Mouse (Mus musculus) midbrain, embryonic 12.5 days (tissue): ENCODE data around the gene Wfs1. TPM values are rescaled to one million over a fixed set of nuclear protein-coding genes. Genes with fewer than 3 reads are reported as not detected.

Experiments
- ATAC-seq: fragments of 200-750 bp; cut with Nextera tagmentation; 2 replicates; pipeline ENCODE4 v1.8.0; 2017; ENCODE audit warnings: low read depth, moderate TSS enrichment, moderate library complexity; ENCODE audit not compliant: low FRiP score
- H3K27ac ChIP-seq: fragments of 300-500 bp; sonication (generic); replicated peaks from 2 replicates; pipeline ENCODE4 v1.5.1; 2016; ENCODE audit warnings: mild to moderate bottlenecking
- H3K27me3 ChIP-seq: fragments of 300-500 bp; sonication (generic); 2 replicates; pipeline ENCODE4 v1.6.1; 2016; ENCODE audit warnings: mild to moderate bottlenecking
- H3K36me3 ChIP-seq: fragments of 300-500 bp; sonication (generic); 2 replicates; pipeline ENCODE4 v1.6.1; 2016
- H3K4me1 ChIP-seq: fragments of 300-500 bp; sonication (generic); 2 replicates; pipeline ENCODE4 v1.6.1; 2016
- H3K4me2 ChIP-seq: fragments of 300-500 bp; sonication (generic); replicated peaks from 2 replicates; pipeline ENCODE4 v1.6.1; 2016; ENCODE audit warnings: mild to moderate bottlenecking, moderate library complexity
- H3K4me3 ChIP-seq: fragments of 300-500 bp; sonication (generic); 2 replicates; pipeline ENCODE4 v1.5.1; 2016; ENCODE audit warnings: mild to moderate bottlenecking
- H3K9ac ChIP-seq: fragments of 300-500 bp; sonication (generic); replicated peaks from 2 replicates; pipeline ENCODE4 v1.6.1; 2016; ENCODE audit warnings: mild to moderate bottlenecking, moderate library complexity
- H3K9me3 ChIP-seq: fragments of 300-500 bp; sonication (generic); 2 replicates; pipeline ENCODE4 v1.6.1; 2016; ENCODE audit warnings: mild to moderate bottlenecking
- WGBS: fragments of 180-500 bp; shearing (Covaris S2); methylation state at CpG from one replicate; pipeline ENCODE4 v1.1.7; 2016; 5-methylcytosine and 5-hydroxymethylcytosine counted together
- polyA plus RNA-seq: library from polyadenylated mRNA; unstranded; fragments of >200 nt; fragmentation: Nextera tagmentation; extraction: Ambion mirVana; gene quantifications from 2 replicates; pipeline ENCODE4 v1.2.1, GENCODE M21; 2016

Gene Wfs1
- polyA plus RNA-seq = 7.2 and 7.9 TPM in 2 replicates

DNA sequence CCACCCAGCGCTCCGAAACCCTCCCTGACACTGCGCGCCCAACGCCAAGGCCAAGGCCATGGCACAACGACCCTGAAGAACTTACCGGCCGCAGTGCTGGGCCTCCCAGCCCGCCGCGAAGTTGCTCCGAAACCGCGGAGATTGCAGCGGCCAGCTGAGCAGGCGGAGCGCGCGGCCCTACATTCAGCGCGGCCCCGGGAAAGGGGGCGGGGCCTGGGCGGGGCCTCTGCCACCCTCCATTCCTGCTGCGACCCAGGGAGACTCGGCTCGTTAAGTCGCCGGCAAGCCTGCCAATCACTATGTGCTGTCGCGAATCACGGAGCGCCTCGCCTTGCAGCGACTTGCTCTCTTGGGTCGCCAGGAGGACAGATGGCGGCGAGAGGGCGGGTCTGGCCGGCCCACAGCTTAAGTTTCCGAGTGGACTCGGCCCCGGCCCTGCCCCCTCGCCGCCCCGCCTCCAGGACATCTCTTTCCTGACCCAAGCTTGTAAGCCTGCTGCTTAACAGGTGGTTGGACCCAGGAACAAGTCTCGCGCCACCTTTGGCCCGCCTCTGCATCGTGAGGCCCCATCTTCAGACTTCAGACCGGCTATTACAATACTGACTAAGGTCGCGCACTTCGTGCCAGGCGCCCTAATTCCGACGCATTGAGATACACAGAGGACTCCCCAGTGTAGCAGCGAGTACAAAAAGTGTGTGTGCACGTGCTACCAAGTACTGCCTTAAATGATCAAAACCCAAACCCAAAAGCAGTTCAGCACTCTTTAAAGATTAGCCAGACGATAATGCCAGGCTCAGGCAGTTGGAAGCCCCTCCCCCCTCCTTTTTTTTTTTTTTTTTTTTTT, at the start of gene Wfs1:
Gene Wfs1, minus strand, starts transcription at position 425 of the 844 bp plus-strand sequence.
- H3K27me3 ChIP-seq = peaks cover 16% of the 10 kb centered on the region
- H3K36me3 ChIP-seq = no peaks in the 10 kb centered on the region
- peak within 1 kb of the TSS; percentile 70 for H3K9ac ChIP-seq
- peak within 1 kb of the TSS; percentile 86 for H3K4me2 ChIP-seq
- H3K4me3 ChIP-seq = peak within 1 kb of the TSS; percentile 62
- WGBS = under 1% methylated on average over 57 of the region's 60 CpGs
- H3K4me1 ChIP-seq = peaks cover 15% of the 10 kb centered on the region
- peak; percentile 98 for ATAC-seq
- 0 out of 2 replicates have a peak within 1 kb of the TSS, but pooled peaks have one; percentile 15 for H3K27ac ChIP-seq
- H3K9me3 ChIP-seq = no peaks in the 10 kb centered on the region

- H3K27me3 ChIP-seq = peaks cover 28% of the 10 kb centered on the region
- no peaks in the 10 kb centered on the region for H3K9me3 ChIP-seq
- no peak for ATAC-seq
- no peak overlapping the region for H3K4me2 ChIP-seq
- H3K9ac ChIP-seq = no peak overlapping the region
- no peak overlapping the region for H3K27ac ChIP-seq
- H3K4me3 ChIP-seq = no peak overlapping the region
- 78% methylated on average over 3 of the region's 3 CpGs for WGBS
- H3K36me3 ChIP-seq = no peaks in the 10 kb centered on the region
- no peaks in the 10 kb centered on the region for H3K4me1 ChIP-seq
Measured at GRCm38 (mm10) chr5:37036884-37037283, 47.9 kb upstream of the Wfs1 start.

GRCm38 (mm10) chr5:37035896-37036295, 46.9 kb upstream of the Wfs1 start:
- WGBS = 86% methylated on average over 6 of the region's 6 CpGs
- Histone ChIP-seq H3K4me1 (no peaks in the 10 kb centered on the region), H3K27me3 (peaks cover 30% of the 10 kb centered on the region), H3K36me3 (no peaks in the 10 kb centered on the region), H3K9ac (no peak overlapping the region), H3K4me2 (no peak overlapping the region), H3K4me3 (no peak overlapping the region), H3K9me3 (no peaks in the 10 kb centered on the region), H3K27ac (no peak overlapping the region)
- no peak for ATAC-seq

DNA sequence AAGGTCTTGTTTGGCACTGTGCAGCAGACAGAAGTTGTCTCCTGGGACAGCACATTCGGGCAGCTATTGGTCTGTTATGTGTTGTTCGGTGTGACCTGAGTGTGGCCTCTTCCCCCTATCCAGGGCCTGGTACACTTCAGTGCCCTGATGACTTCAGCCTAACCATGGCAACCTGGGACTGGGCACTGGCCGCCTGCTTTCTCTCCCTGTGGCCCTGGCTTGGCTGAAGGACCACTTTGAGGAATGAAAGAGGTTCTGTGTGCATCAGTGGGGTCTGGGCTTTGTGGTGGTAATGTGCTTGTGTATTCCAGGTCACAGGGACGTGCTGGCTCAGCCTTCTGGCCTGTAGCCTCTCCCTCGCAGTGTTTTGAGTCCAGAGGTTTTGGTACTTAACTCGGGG, 46.2 kb upstream of the Wfs1 start:
- Histone ChIP-seq H3K36me3 (no peaks in the 10 kb centered on the region), H3K27ac (no peak overlapping the region), H3K4me1 (no peaks in the 10 kb centered on the region), H3K4me3 (no peak overlapping the region), H3K9me3 (no peaks in the 10 kb centered on the region), H3K9ac (no peak overlapping the region), H3K4me2 (no peak overlapping the region), H3K27me3 (peaks cover 37% of the 10 kb centered on the region)
- WGBS = 67% methylated on average over 6 of the region's 6 CpGs
- no peak for ATAC-seq

DNA sequence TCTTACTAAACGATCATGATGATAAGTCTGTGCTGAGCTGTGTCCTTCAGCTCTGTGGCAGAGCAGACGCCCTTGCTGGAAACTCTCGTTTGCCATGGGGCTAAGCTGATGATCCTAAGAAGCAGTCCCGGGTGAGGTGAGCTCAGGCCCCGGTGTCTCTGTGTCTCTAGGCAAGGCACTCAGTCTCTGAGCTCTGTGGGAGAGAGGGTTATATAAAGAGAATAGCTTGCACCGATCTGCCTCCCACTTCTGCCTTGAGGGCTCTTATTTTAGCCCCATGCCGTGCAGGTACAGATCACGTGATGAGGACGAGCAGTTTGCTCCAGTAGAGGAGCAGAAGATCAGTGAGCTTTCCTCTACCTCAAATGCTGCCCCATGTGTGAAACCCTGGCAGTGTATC, 41.7 kb upstream of the Wfs1 start:
- H3K4me3 ChIP-seq = no peak overlapping the region
- H3K36me3 ChIP-seq = no peaks in the 10 kb centered on the region
- H3K9ac ChIP-seq = no peak overlapping the region
- no peaks in the 10 kb centered on the region for H3K9me3 ChIP-seq
- ATAC-seq = no peak
- H3K27ac ChIP-seq = no peak overlapping the region
- peaks cover 11% of the 10 kb centered on the region for H3K4me1 ChIP-seq
- peaks cover 68% of the 10 kb centered on the region for H3K27me3 ChIP-seq
- H3K4me2 ChIP-seq = no peak overlapping the region
- WGBS = 55% methylated on average over 9 of the region's 9 CpGs

- Histone ChIP-seq H3K27ac (no peak overlapping the region), H3K9me3 (no peaks in the 10 kb centered on the region), H3K4me3 (peak overlapping the region; percentile 66), H3K9ac (peak overlapping the region; percentile 59; the same call in 1 of the 2 replicates), H3K27me3 (peaks cover 75% of the 10 kb centered on the region), H3K36me3 (no peaks in the 10 kb centered on the region), H3K4me1 (peaks cover 11% of the 10 kb centered on the region), H3K4me2 (peak overlapping the region; percentile 95)
- 1% methylated on average over 17 of the region's 17 CpGs for WGBS
- no peak for ATAC-seq
Measured at GRCm38 (mm10) chr5:37029326-37029905, 40.4 kb upstream of the Wfs1 start.

DNA sequence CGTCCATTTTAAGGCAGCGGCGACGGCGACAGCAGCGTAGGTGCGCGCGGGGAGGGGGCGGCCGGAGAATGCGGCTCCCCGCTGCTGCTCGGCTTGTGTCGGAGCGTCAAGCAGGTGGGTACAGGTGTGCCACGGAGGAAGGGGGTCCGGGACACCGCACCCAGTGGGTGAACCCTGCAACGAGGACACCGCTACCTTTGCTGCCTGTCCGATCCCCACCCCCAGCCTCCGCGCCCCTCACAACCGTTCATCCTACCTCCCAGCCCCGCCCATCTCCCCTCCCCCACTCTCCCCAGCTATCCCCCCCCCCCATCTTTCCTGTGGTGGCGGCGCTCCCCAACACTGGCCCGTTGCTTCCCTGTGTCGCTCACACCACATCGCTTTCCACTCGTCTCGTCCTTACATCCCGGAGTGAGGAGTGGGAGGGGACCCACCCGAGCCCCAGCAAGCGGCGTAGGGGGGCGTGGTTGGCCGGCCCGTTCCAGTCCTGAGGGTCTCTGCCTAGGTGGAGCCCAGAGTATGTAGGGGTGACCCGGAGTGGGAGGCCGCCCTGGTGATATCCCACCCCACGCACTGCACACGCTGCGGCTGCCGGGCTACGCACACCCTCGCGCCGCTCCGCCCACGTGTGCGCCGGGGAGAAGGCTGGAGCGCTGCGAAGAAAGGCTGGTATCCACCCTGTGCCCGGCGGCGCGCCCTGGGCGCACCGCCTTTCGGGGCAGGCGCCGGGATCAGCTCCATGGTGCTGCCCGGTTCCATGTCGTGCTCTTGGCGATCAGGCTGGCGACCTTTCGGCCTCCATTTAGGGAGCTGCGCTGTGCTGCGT, 39.7 kb upstream of the Wfs1 start:
- Histone ChIP-seq H3K27me3 (peaks cover 78% of the 10 kb centered on the region), H3K4me2 (peak overlapping the region; percentile 95), H3K36me3 (no peaks in the 10 kb centered on the region), H3K27ac (no peak overlapping the region), H3K4me1 (peaks cover 11% of the 10 kb centered on the region), H3K4me3 (peak overlapping the region; percentile 66), H3K9ac (peak overlapping the region; percentile 59), H3K9me3 (no peaks in the 10 kb centered on the region)
- WGBS = under 1% methylated on average over 68 of the region's 72 CpGs
- peak; percentile 82 for ATAC-seq

DNA sequence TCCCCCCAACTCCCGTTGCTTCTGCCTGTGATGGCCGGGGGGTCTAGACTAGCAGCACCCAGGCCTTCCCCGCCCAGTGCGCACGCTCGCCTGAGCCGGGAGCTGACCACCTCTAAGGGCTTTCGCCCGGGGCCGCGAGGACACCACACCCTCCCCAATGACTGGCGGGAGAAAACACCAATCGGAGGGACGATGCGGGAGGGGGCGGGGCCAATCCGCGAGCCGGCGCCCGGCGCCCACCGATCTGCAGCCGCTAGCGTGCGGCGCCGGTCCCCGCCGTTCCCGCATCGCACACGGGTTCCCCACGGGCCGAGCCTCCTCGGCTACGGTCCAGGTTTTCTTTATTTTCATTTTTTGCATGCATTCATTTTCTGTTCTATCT, 39.1 kb upstream of the Wfs1 start:
- ATAC-seq = peak; percentile 88
- peak overlapping the region; percentile 95 for H3K4me2 ChIP-seq
- under 1% methylated on average over 35 of the region's 37 CpGs for WGBS
- H3K36me3 ChIP-seq = no peaks in the 10 kb centered on the region
- peaks cover 11% of the 10 kb centered on the region for H3K4me1 ChIP-seq
- H3K9ac ChIP-seq = peak overlapping the region; percentile 59
- no peak overlapping the region for H3K27ac ChIP-seq
- no peaks in the 10 kb centered on the region for H3K9me3 ChIP-seq
- H3K27me3 ChIP-seq = peaks cover 74% of the 10 kb centered on the region
- H3K4me3 ChIP-seq = peak overlapping the region; percentile 66

GRCm38 (mm10) chr5:37027701-37028100, 38.7 kb upstream of the Wfs1 start:
- no peak for ATAC-seq
- Histone ChIP-seq H3K4me3 (peak overlapping the region; percentile 66), H3K9me3 (no peaks in the 10 kb centered on the region), H3K36me3 (no peaks in the 10 kb centered on the region), H3K4me2 (peak overlapping the region; percentile 95), H3K27me3 (peaks cover 70% of the 10 kb centered on the region), H3K4me1 (peaks cover 11% of the 10 kb centered on the region), H3K9ac (peak overlapping the region; percentile 59), H3K27ac (no peak overlapping the region)
- WGBS = 13% methylated on average over 13 of the region's 13 CpGs

DNA sequence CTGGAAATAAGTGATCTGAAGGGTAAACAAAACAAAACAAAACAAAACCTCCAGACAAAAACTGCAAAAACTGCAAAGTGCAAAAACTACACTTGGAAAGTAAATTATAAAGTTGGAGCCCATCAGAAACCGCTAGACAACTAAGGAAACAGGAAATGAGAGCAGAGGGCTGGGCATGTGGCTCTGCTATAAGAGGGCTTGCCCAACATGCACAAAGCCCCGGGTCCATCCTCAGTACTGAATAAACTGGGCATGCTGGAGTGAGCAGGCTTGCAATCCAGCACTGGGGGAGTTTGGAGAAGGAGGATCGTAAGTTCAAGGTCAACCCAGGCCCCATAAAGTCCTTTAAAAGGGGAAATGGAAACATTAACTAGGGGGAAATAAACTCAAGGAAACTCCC, 28.2 kb upstream of the Wfs1 start:
- H3K4me2 ChIP-seq = no peak overlapping the region
- no peak overlapping the region for H3K27ac ChIP-seq
- peaks cover 28% of the 10 kb centered on the region for H3K27me3 ChIP-seq
- no peaks in the 10 kb centered on the region for H3K9me3 ChIP-seq
- WGBS = 77% methylated on average over 3 of the region's 3 CpGs
- H3K4me1 ChIP-seq = 0 out of 2 replicates have a peak, but pooled peaks cover 6% of the 10 kb centered on the region
- H3K9ac ChIP-seq = no peak overlapping the region
- no peak overlapping the region for H3K4me3 ChIP-seq
- H3K36me3 ChIP-seq = no peaks in the 10 kb centered on the region
- ATAC-seq = no peak

DNA sequence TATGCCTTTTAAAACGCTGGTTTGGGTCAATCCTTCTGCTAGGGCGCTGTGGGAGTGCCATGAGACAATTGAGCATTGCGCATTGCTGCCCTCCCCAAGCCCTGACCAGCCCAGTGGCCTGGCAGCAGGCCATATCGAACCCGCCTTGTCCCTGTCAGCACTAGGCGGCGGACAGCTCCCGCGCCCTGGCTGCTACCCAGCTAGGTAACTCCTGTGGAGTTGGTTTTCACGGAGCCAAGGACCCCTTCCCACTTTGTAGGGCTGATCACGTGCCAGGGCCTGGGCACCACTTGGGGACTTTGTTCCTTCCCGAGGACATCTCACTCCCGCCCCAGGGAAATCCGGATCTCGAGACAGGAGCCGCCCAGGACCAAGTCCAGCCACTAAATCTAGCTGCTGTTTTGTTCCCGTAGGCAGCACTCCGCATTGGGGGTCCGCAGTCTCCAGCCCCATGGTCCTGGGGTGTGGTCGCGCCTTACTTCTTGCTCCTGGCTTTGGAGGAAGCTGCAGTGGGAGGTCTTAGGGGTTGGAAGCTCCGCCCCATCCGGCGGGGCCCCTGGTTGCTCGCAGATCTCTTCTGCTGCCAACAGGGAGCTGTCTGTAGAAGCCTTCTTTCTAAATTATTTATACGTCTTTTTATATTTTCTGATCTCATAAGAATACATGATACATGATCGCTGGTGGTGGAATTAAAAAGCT, 26.8 kb upstream of the Wfs1 start:
- Histone ChIP-seq H3K4me1 (0 out of 2 replicates have a peak, but pooled peaks cover 6% of the 10 kb centered on the region), H3K27me3 (peaks cover 24% of the 10 kb centered on the region), H3K27ac (no peak overlapping the region), H3K4me3 (peak overlapping the region; percentile 23), H3K9me3 (no peaks in the 10 kb centered on the region), H3K4me2 (peak overlapping the region; percentile 46), H3K36me3 (no peaks in the 10 kb centered on the region), H3K9ac (no peak overlapping the region)
- peak; percentile 30; the same call in 1 of the 2 replicates for ATAC-seq
- WGBS = 8% methylated on average over 27 of the region's 27 CpGs
